Mouse (Mus musculus) ES-E14 (cell line): Measurements from ENCODE around the gene Pard6a. TPM values are rescaled to one million over a fixed set of nuclear protein-coding genes. Genes with fewer than 3 reads are reported as not detected.

Experiments used
- DNase-seq: peaks from one replicate; pipeline ENCODE4 v3.0.0-alpha.2; 2013; ENCODE audit warnings: low read depth, low spot score
- H3K27ac ChIP-seq: 2 replicates; pipeline ENCODE4 v1.5.1; 2012; ENCODE audit warnings: low read depth, mild to moderate bottlenecking, low read length, moderate library complexity, mixed read lengths; ENCODE audit not compliant: poor library complexity, insufficient read depth, severe bottlenecking
- H3K36me3 ChIP-seq: 2 replicates; pipeline ENCODE4 v1.6.1; 2012; ENCODE audit warnings: mild to moderate bottlenecking, low read length, moderate library complexity, mixed read lengths; ENCODE audit not compliant: control insufficient read depth, poor library complexity, insufficient read depth, severe bottlenecking
- H3K4me1 ChIP-seq, 2 experiments: fragments of 150-350 bp in 1 of 2; sonication (generic) in 1 of 2; 2 replicates each; pipeline ENCODE4 v1.6.1; 2012; ENCODE audit warnings: low read length in 2 of 2, mild to moderate bottlenecking in 1 of 2, mixed read lengths in 1 of 2; ENCODE audit not compliant: control insufficient read depth in 2 of 2, insufficient read depth in 2 of 2, poor library complexity in 1 of 2
- H3K4me3 ChIP-seq, 2 experiments: fragments of 150-350 bp in 1 of 2; sonication (generic) in 1 of 2; 2 replicates each; pipeline ENCODE4 v1.5.1; 2012; ENCODE audit warnings: low read length in 2 of 2, low read depth in 1 of 2, mild to moderate bottlenecking in 1 of 2, mixed read lengths in 1 of 2; ENCODE audit not compliant: insufficient read depth in 1 of 2, poor library complexity in 1 of 2, severe bottlenecking in 1 of 2
- H3K9ac ChIP-seq: 2 replicates; pipeline ENCODE4 v1.6.1; 2012; ENCODE audit warnings: low read depth, mild to moderate bottlenecking, low read length, mixed read lengths; ENCODE audit not compliant: poor library complexity, insufficient read depth, severe bottlenecking
- H3K9me3 ChIP-seq: fragments of 150-350 bp; sonication (generic); 2 replicates; pipeline ENCODE4 v1.6.1; 2012; ENCODE audit warnings: low read depth, mild to moderate bottlenecking, low read length; ENCODE audit not compliant: control insufficient read depth, insufficient read depth
- CHD2 ChIP-seq: IDR thresholded peaks from 2 replicates; pipeline ENCODE4 v1.6.1; 2014; ENCODE audit warnings: mild to moderate bottlenecking, low read depth, low read length, inconsistent platforms
- HCFC1 ChIP-seq: IDR thresholded peaks from 2 replicates; pipeline ENCODE4 v1.6.1; 2012; ENCODE audit warnings: low read length, inconsistent platforms, borderline replicate concordance; ENCODE audit not compliant: insufficient read depth
- MAFK ChIP-seq: IDR thresholded peaks from 2 replicates; pipeline ENCODE4 v1.6.1; 2014; ENCODE audit warnings: mild to moderate bottlenecking, low read depth, low read length, inconsistent platforms; ENCODE audit not compliant: insufficient read depth
- ZC3H11A ChIP-seq: IDR thresholded peaks from 2 replicates; pipeline ENCODE4 v1.6.1; 2012; ENCODE audit warnings: low read depth, mild to moderate bottlenecking, inconsistent platforms, low read length, borderline replicate concordance
- ZNF384 ChIP-seq: IDR thresholded peaks from 2 replicates; pipeline ENCODE4 v1.6.1; 2012; ENCODE audit warnings: low read depth, low read length, inconsistent platforms
- in situ Hi-C, 2 experiments: fragments of 600-800 bp; cut with MboI; formaldehyde crosslinking; loops; one replicate each; pipeline ENCODE4 v1.15.1; 2025; ENCODE audit warnings: low sequenced_read_pairs in 2 of 2, inconsistent platforms in 1 of 2; ENCODE audit not compliant: unreplicated experiment in 2 of 2
- total RNA-seq: library from RNA; depleted of rRNA; stranded (reverse); fragments of 300-350 nt; gene quantifications from 2 replicates; pipeline ENCODE4 v1.2.3, GENCODE M21; 2012; rRNA removed

Pard6a gene
- total RNA-seq, 1 experiment, result 14.9 TPM

GRCm38 (mm10) chr8:105732186-105732585, 31.2 kb downstream of the Pard6a start:
- no peak overlapping the region for H3K9ac ChIP-seq
- H3K4me1 ChIP-seq, result peaks cover 0 to 8% of the 10 kb centered on the region in 2 experiments; a peak in 2 of 4 replicates
- H3K27ac ChIP-seq, result no peak overlapping the region
- H3K4me3 ChIP-seq, result no peak overlapping the region
- in situ Hi-C loops, result no loop called here
- peaks cover 6% of the 10 kb centered on the region; the same call in 1 of the 2 replicates for H3K36me3 ChIP-seq
- TF ChIP-seq ZC3H11A, result no peak
- TF ChIP-seq MAFK, result no peak
- no peak for TF ChIP-seq CHD2
- no peak for TF ChIP-seq ZNF384
- TF ChIP-seq HCFC1, result no peak
- H3K9me3 ChIP-seq, result no peaks in the 10 kb centered on the region
- DNase-seq, result no peak

- Histone ChIP-seq H3K9ac (no peak overlapping the region), H3K4me1 (no peaks in the 10 kb centered on the region), H3K4me3 (no peak overlapping the region), H3K9me3 (no peaks in the 10 kb centered on the region), H3K36me3 (no peaks in the 10 kb centered on the region), H3K27ac (no peak overlapping the region)
- DNase-seq, result no peak
- TF ChIP-seq MAFK (no peak), ZNF384 (no peak), ZC3H11A (no peak), HCFC1 (no peak), CHD2 (no peak)
- in situ Hi-C loops, result no loop called here
Measured at GRCm38 (mm10) chr8:105739216-105739615, 38.3 kb downstream of the Pard6a start.

- H3K4me1 ChIP-seq, result peaks cover 0 to 3% of the 10 kb centered on the region in 2 experiments; a peak in 1 of 4 replicates
- H3K36me3 ChIP-seq, result no peaks in the 10 kb centered on the region
- no peak overlapping the region for H3K4me3 ChIP-seq
- no peaks in the 10 kb centered on the region for H3K9me3 ChIP-seq
- in situ Hi-C loops, result no loop called here
- no peak overlapping the region for H3K9ac ChIP-seq
- TF ChIP-seq MAFK, result no peak
- no peak for TF ChIP-seq ZNF384
- TF ChIP-seq CHD2, result no peak
- no peak for TF ChIP-seq ZC3H11A
- no peak for TF ChIP-seq HCFC1
- H3K27ac ChIP-seq, result no peak overlapping the region
- DNase-seq, result no peak
Measured at GRCm38 (mm10) chr8:105743301-105743700, 42.4 kb downstream of the Pard6a start.

- in situ Hi-C loops, result no loop called here
- Histone ChIP-seq H3K9ac (peak overlapping the region; percentile 12; the same call in 1 of the 2 replicates), H3K36me3 (no peaks in the 10 kb centered on the region), H3K4me3 (no peak overlapping the region), H3K27ac (no peak overlapping the region), H3K9me3 (no peaks in the 10 kb centered on the region), H3K4me1 (peaks cover 2 to 6% of the 10 kb centered on the region in 2 experiments; a peak in 2 of 4 replicates)
- peak; percentile 40 for DNase-seq
- TF ChIP-seq ZC3H11A, result no peak
- no peak for TF ChIP-seq HCFC1
- TF ChIP-seq ZNF384, result no peak
- TF ChIP-seq CHD2, result no peak
- TF ChIP-seq MAFK, result no peak
Measured at GRCm38 (mm10) chr8:105750606-105751005, 49.7 kb downstream of the Pard6a start.

Other genes with a start within 250 kb of the Pard6a start
- 16.7 and 17.3 TPM in 2 replicates for gene Tppp3, start 229.6 kb upstream of the Pard6a start, total RNA-seq
- gene Zdhhc1, start 204.2 kb upstream of the Pard6a start, total RNA-seq, result 3.2 and 7.6 TPM in 2 replicates
- gene Hsd11b2, start 182.4 kb upstream of the Pard6a start, total RNA-seq, result 0.67 and 0.74 TPM in 2 replicates
- gene Atp6v0d1, start 135.1 kb upstream of the Pard6a start, total RNA-seq, result 65.1 and 85.5 TPM in 2 replicates
- gene Ripor1, start 95.9 kb upstream of the Pard6a start, total RNA-seq, result 3.5 and 5.6 TPM in 2 replicates
- 49.4 and 65.5 TPM in 2 replicates for gene Ctcf, start 64.6 kb upstream of the Pard6a start, total RNA-seq
- 0.71 and 1.1 TPM in 2 replicates for gene Agrp, start 63.8 kb upstream of the Pard6a start, total RNA-seq
- 1.6 and 3.8 TPM in 2 replicates for gene Carmil2, start 14.9 kb upstream of the Pard6a start, total RNA-seq
- 8.6 and 8.9 TPM in 2 replicates for gene Acd, start within 50 bp of the Pard6a start, total RNA-seq
- gene 4933405L10Rik, start 6.5 kb downstream of the Pard6a start, total RNA-seq, result 0.18 TPM in 1 of 2 replicates, not detected in the other
- gene Enkd1, start 7.1 kb downstream of the Pard6a start, total RNA-seq, result 20.4 and 26.3 TPM in 2 replicates
- 9.3 and 11.0 TPM in 2 replicates for gene Gfod2, start 57.5 kb downstream of the Pard6a start, total RNA-seq
- 12.9 and 13.7 TPM in 2 replicates for gene Ranbp10, start 126.2 kb downstream of the Pard6a start, total RNA-seq
- gene Tsnaxip1, start 126.6 kb downstream of the Pard6a start, total RNA-seq, result 0.13 and 0.26 TPM in 2 replicates
- gene Cenpt, start 152.1 kb downstream of the Pard6a start, total RNA-seq, result 82.2 and 127 TPM in 2 replicates
- gene Thap11, start 154.0 kb downstream of the Pard6a start, total RNA-seq, result 31.5 and 52.5 TPM in 2 replicates
- gene Nutf2, start 159.4 kb downstream of the Pard6a start, total RNA-seq, result 185 and 242 TPM in 2 replicates
- gene Edc4, start 179.7 kb downstream of the Pard6a start, total RNA-seq, result 93.9 and 117 TPM in 2 replicates
- 2.1 and 2.7 TPM in 2 replicates for gene Nrn1l, start 192.4 kb downstream of the Pard6a start, total RNA-seq
- 13.2 and 13.7 TPM in 2 replicates for gene Pskh1, start 199.3 kb downstream of the Pard6a start, total RNA-seq
- 3.6 and 5.3 TPM in 2 replicates for gene Ctrl, start 232.7 kb downstream of the Pard6a start, total RNA-seq
- 70.9 and 81.5 TPM in 2 replicates for gene Psmb10, start 237.3 kb downstream of the Pard6a start, total RNA-seq
- 2.4 and 3.6 TPM in 2 replicates for gene Lcat, start 242.2 kb downstream of the Pard6a start, total RNA-seq